Mouse (Mus musculus): Measurements from ENCODE around the gene Rfc5.

DNA sequence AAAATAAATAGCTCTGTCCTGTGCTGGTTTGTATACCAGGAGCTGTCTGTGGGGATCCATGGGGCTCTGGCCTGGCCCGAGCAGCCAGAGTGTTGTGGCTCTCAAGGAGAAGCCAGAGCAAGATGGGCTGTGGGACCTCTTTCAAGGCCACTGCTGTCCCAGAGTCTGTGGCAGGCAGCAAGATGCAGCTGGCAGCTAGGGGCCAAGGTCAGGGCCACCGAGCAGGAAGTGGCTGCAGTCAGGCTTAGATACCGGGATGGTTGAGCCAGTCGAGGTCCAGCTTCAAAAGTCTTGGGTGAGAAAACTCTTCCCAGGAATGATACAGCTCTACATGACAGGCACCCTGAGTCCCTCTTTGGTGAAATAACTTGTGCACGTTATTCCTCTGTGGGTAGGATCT, 41.8 kb downstream of the Rfc5 start:
- no peak for TF ChIP-seq CTCF (IDR thresholded peaks at IDR 0.05; ENCODE audit: control insufficient read depth, insufficient read depth, low read length)
- TF ChIP-seq POLR2A (IDR thresholded peaks at IDR 0.05; ENCODE audit: borderline replicate concordance, control insufficient read depth, low read depth, low read length): no peak

All from bone marrow, adult 2 months (tissue).